ENCODE assay signal across 17 mouse cellular contexts in genomic region chr14:22686886-22687285, GRCm38 (mm10).
DNase-seq lines count a peak whose midpoint lies in the region; ATAC-seq and TF ChIP-seq lines count a peak whose summit lies in the region.
"Had no signal": no experiment of that assay in that cellular context is flagged by ENCODE, and none has a peak within 500 bp of the region (broad histone marks: within the 10 kb centered on the region; RNA-seq: fewer than 3 reads in every experiment).

No protein-coding gene starts in this region.

- no peak for ATAC-seq in forebrain, postnatal 0 days
- no peak for ATAC-seq in forebrain, embryonic 12.5 days (ENCODE audit: low FRiP score)
- ATAC-seq in kidney, embryonic 16.5 days (ENCODE audit: low FRiP score, low TSS enrichment), result no peak
- ATAC-seq: inflammation-experienced regulatory T-cells, adult 6 months; liver, postnatal 0 days had no signal

- TF ChIP-seq CTCF in forebrain, postnatal 0 days (IDR thresholded peaks at IDR 0.05; ENCODE audit: low read depth), result no peak

- no peaks in the 10 kb centered on the region for H3K9me3 ChIP-seq in forebrain, postnatal 0 days (ENCODE audit: low read length)
- H3K9me3 ChIP-seq in forebrain, embryonic 12.5 days, result no peaks in the 10 kb centered on the region
- no peaks in the 10 kb centered on the region for H3K9me3 ChIP-seq in kidney, embryonic 16.5 days (ENCODE audit: low read length)
- H3K9me3 ChIP-seq: limb, embryonic 15.5 days; neural tube, embryonic 12.5 days had no signal

- no peak overlapping the region for H3K9ac ChIP-seq in forebrain, postnatal 0 days
- H3K9ac ChIP-seq in forebrain, embryonic 12.5 days, result no peak overlapping the region
- H3K9ac ChIP-seq in kidney, embryonic 16.5 days (replicated peaks; ENCODE audit: low read length), result no peak overlapping the region
- H3K9ac ChIP-seq: limb, embryonic 15.5 days; liver, postnatal 0 days; neural tube, embryonic 12.5 days had no signal

- peak; percentile 17 for DNase-seq in forebrain, postnatal 0 days
- peak; percentile 17 for DNase-seq in kidney, postnatal 14 days
- DNase-seq in heart, postnatal 14 days, result peak; percentile 6 to 12
- peak; percentile 32 for DNase-seq in lung, postnatal 36 days
- DNase-seq in ovary, postnatal 36 days (ENCODE audit: low spot score), result no peak
- DNase-seq: adrenal gland, adult 8-10 months; B cell, adult 2 months; cerebellum, postnatal 36 days; kidney, adult 8-10 months; kidney, postnatal 4 days; liver, postnatal 0 days; thymus, postnatal 36 days had no signal

- H3K27me3 ChIP-seq in forebrain, postnatal 0 days (ENCODE audit: insufficient read depth, low read length), result no peaks in the 10 kb centered on the region; the same call in 1 of the 2 replicates
- H3K27me3 ChIP-seq in forebrain, embryonic 12.5 days, result peaks cover 51% of the 10 kb centered on the region
- H3K27me3 ChIP-seq in kidney, embryonic 16.5 days (ENCODE audit: insufficient read depth, low read length), result no peaks in the 10 kb centered on the region
- H3K27me3 ChIP-seq: limb, embryonic 15.5 days; neural tube, embryonic 12.5 days had no signal

- no peak overlapping the region for H3K27ac ChIP-seq in forebrain, postnatal 0 days (ENCODE audit: low read depth, low read length)
- H3K27ac ChIP-seq in forebrain, embryonic 12.5 days, result no peak overlapping the region
- no peak overlapping the region for H3K27ac ChIP-seq in kidney, embryonic 16.5 days (ENCODE audit: low read length)
- H3K27ac ChIP-seq: limb, embryonic 15.5 days; neural tube, embryonic 12.5 days had no signal

- intact Hi-C loops in heart, postnatal 14 days (cut with DNase I), result no loop called here

- H3K4me1 ChIP-seq in forebrain, postnatal 0 days (ENCODE audit: insufficient read depth), result no peaks in the 10 kb centered on the region
- no peaks in the 10 kb centered on the region for H3K4me1 ChIP-seq in forebrain, embryonic 12.5 days
- peaks cover 8% of the 10 kb centered on the region; the same call in 1 of the 2 replicates for H3K4me1 ChIP-seq in kidney, embryonic 16.5 days (ENCODE audit: insufficient read depth, low read length)
- H3K4me1 ChIP-seq: limb, embryonic 15.5 days; neural tube, embryonic 12.5 days had no signal

- no peak overlapping the region for H3K4me2 ChIP-seq in forebrain, postnatal 0 days (ENCODE audit: low read depth)
- H3K4me2 ChIP-seq in forebrain, embryonic 12.5 days, result no peak overlapping the region
- H3K4me2 ChIP-seq in kidney, embryonic 16.5 days (replicated peaks; ENCODE audit: low read depth, low read length), result no peak overlapping the region
- H3K4me2 ChIP-seq: limb, embryonic 15.5 days; neural tube, embryonic 12.5 days had no signal

- WGBS in forebrain, postnatal 0 days, result 46% methylated on average over 4 of the region's 4 CpGs
- 77% methylated on average over 4 of the region's 4 CpGs for WGBS in forebrain, embryonic 12.5 days
- WGBS in kidney, embryonic 16.5 days, result 56% methylated on average over 4 of the region's 4 CpGs

- H3K36me3 ChIP-seq in forebrain, postnatal 0 days (ENCODE audit: insufficient read depth), result no peaks in the 10 kb centered on the region
- no peaks in the 10 kb centered on the region for H3K36me3 ChIP-seq in forebrain, embryonic 12.5 days (replicated peaks)
- H3K36me3 ChIP-seq in kidney, embryonic 16.5 days (ENCODE audit: insufficient read depth, low read length), result no peaks in the 10 kb centered on the region
- H3K36me3 ChIP-seq: limb, embryonic 15.5 days; neural tube, embryonic 12.5 days had no signal

- no peak overlapping the region for H3K4me3 ChIP-seq in forebrain, postnatal 0 days (ENCODE audit: low read depth, low read length)
- no peak overlapping the region for H3K4me3 ChIP-seq in forebrain, embryonic 12.5 days (replicated peaks)
- no peak overlapping the region for H3K4me3 ChIP-seq in kidney, embryonic 16.5 days (ENCODE audit: low read length)
- H3K4me3 ChIP-seq: limb, embryonic 15.5 days; neural tube, embryonic 12.5 days had no signal
